Mouse (Mus musculus): Measurements from ENCODE around the gene Scgb2b19.
"Not testable (repeated sequence)": the region's sequence is repeated elsewhere in the genome, so short reads cannot be mapped to it uniquely, and the experiment has no call there.

DNA sequence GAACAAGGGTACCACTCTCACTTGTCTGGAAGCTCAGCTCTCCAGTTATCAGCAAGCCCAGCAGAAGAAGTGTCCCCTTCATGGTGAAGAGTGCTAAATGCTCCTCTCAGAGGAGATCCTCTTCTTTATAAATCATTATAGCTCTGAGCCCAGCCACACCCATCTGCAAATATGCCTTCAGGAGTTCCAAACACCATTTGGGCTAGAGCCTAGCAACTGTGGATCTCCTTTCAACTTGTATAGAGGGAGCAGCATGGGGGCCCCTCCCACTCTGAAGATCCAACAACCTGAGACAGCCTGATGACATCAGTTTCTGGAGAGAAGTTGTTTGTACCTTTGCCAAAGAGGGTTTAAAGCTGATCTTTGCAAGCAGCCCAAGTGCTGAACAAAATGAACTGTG, at the start of gene Scgb2b19:
- TF ChIP-seq CTCF (IDR thresholded peaks at IDR 0.05; ENCODE audit: insufficient read depth, low read length); POLR2A (IDR thresholded peaks at IDR 0.05; ENCODE audit: borderline replicate concordance, extremely low read depth, low read depth, low read length): not testable (repeated sequence)

All from lung, adult 2 months (tissue).